Comparison of ENCODE assay signal across 17 mouse cellular contexts in the genomic region with DNA sequence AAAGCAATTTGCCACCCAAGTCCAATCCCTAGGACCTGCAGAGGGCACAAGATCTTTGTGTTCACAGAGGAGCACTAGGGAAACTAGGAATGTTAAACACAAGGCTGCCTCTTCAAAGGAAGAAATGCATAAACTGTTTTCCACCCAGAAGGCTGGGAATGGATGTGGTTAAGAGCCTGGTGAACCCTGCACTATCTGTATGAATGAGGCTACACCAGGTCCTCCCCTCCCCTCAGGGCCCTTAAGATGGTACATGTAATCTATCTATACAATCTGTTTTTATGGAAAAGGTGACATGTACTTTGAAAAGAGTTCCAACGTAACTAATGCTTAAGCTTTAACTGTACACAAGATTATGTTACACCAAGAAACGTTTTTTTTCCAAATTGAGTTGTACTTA.
"Had no signal": no experiment of that assay in that cellular context is flagged by ENCODE, and none has a peak within 500 bp of the region (broad histone marks: within the 10 kb centered on the region; RNA-seq: fewer than 3 reads in every experiment).

No protein-coding gene starts in this region.

- H3K27ac ChIP-seq: left cerebral cortex, adult 2 months; limb, embryonic 10.5 days; liver, embryonic 15.5 days; midbrain, embryonic 15.5 days; neural tube, embryonic 12.5 days had no signal

- H3K36me3 ChIP-seq: limb, embryonic 10.5 days; liver, embryonic 15.5 days; midbrain, embryonic 15.5 days; neural tube, embryonic 12.5 days had no signal

- H3K4me3 ChIP-seq: left cerebral cortex, adult 2 months; limb, embryonic 10.5 days; liver, embryonic 15.5 days; midbrain, embryonic 15.5 days; neural tube, embryonic 12.5 days had no signal

- H3K9me3 ChIP-seq: limb, embryonic 10.5 days; liver, embryonic 15.5 days; midbrain, embryonic 15.5 days; neural tube, embryonic 12.5 days had no signal

- ATAC-seq: lung, postnatal 0 days; midbrain, embryonic 15.5 days had no signal

- H3K9ac ChIP-seq: liver, embryonic 15.5 days; midbrain, embryonic 15.5 days; neural tube, embryonic 12.5 days had no signal

- DNase-seq: kidney, adult 9 months; kidney, postnatal 10 days; kidney, postnatal 4 days; lung, adult 2 months; lung, postnatal 36 days; retina, postnatal 1 day; right cerebral cortex, postnatal 4 days; spleen, adult 18-20 months; thymus, postnatal 4 days had no signal

- H3K27me3 ChIP-seq: liver, embryonic 15.5 days; midbrain, embryonic 15.5 days; neural tube, embryonic 12.5 days had no signal

- H3K4me2 ChIP-seq: liver, embryonic 11.5 days; liver, embryonic 15.5 days; midbrain, embryonic 11.5 days; midbrain, embryonic 15.5 days; neural tube, embryonic 12.5 days had no signal
